Mouse (Mus musculus) lung, embryonic 15.5 days (tissue): ENCODE data around the gene Pcca. TPM values are rescaled to one million over a fixed set of nuclear protein-coding genes. Genes with fewer than 3 reads are reported as not detected.

Source experiments
- ATAC-seq: fragments of 200-750 bp; cut with Nextera tagmentation; 2 replicates; pipeline ENCODE4 v1.8.0; 2017; ENCODE audit warnings: moderate number of reproducible peaks, borderline replicate concordance; ENCODE audit not compliant: low FRiP score, low TSS enrichment; ENCODE audit errors: extremely low read depth
- H3K27ac ChIP-seq: fragments of 300-500 bp; sonication (generic); 2 replicates; pipeline ENCODE4 v1.5.1; 2015; ENCODE audit warnings: moderate library complexity, mild to moderate bottlenecking, inconsistent platforms
- H3K27me3 ChIP-seq: fragments of 300-500 bp; sonication (generic); 2 replicates; pipeline ENCODE4 v1.6.1; 2015; ENCODE audit warnings: inconsistent platforms
- H3K36me3 ChIP-seq: fragments of 300-500 bp; sonication (generic); 2 replicates; pipeline ENCODE4 v1.6.1; 2015; ENCODE audit warnings: inconsistent platforms
- H3K4me1 ChIP-seq: fragments of 300-500 bp; sonication (generic); 2 replicates; pipeline ENCODE4 v1.6.1; 2015; ENCODE audit warnings: inconsistent platforms
- H3K4me2 ChIP-seq: fragments of 300-500 bp; sonication (generic); 2 replicates; pipeline ENCODE4 v1.6.1; 2015; ENCODE audit warnings: inconsistent platforms, mild to moderate bottlenecking, moderate library complexity
- H3K4me3 ChIP-seq: fragments of 300-500 bp; sonication (generic); 2 replicates; pipeline ENCODE4 v1.5.1; 2015; ENCODE audit warnings: mild to moderate bottlenecking, inconsistent platforms
- H3K9ac ChIP-seq: fragments of 300-500 bp; sonication (generic); 2 replicates; pipeline ENCODE4 v1.6.1; 2015; ENCODE audit warnings: inconsistent platforms
- H3K9me3 ChIP-seq: fragments of 300-500 bp; sonication (generic); 2 replicates; pipeline ENCODE4 v1.6.1; 2016; ENCODE audit warnings: inconsistent platforms
- WGBS: fragments of 180-500 bp; shearing (Covaris S2); methylation state at CpG from one replicate; pipeline ENCODE4 v1.1.7; 2015; 5-methylcytosine and 5-hydroxymethylcytosine counted together
- polyA plus RNA-seq: library from polyadenylated mRNA; unstranded; fragments of >200 nt; fragmentation: Nextera tagmentation; extraction: Ambion mirVana; gene quantifications from 2 replicates; pipeline ENCODE4 v1.2.1, GENCODE M21; 2015

Pcca gene
- polyA plus RNA-seq, 1 experiment from 2014 or later, result 19.8 TPM

GRCm38 (mm10) chr14:122823791-122824190, 289.7 kb downstream of the Pcca start:
- no peaks in the 10 kb centered on the region for H3K9me3 ChIP-seq
- H3K9ac ChIP-seq, result no peak overlapping the region
- no peaks in the 10 kb centered on the region for H3K27me3 ChIP-seq
- no peak overlapping the region for H3K4me3 ChIP-seq
- no peak for ATAC-seq
- H3K4me2 ChIP-seq, result no peak overlapping the region
- H3K36me3 ChIP-seq, result no peaks in the 10 kb centered on the region
- no peak overlapping the region for H3K27ac ChIP-seq
- WGBS, result 27% methylated on average over 2 of the region's 2 CpGs
- H3K4me1 ChIP-seq, result no peaks in the 10 kb centered on the region

GRCm38 (mm10) chr14:122825464-122825863, 291.3 kb downstream of the Pcca start:
- Histone ChIP-seq H3K27me3 (no peaks in the 10 kb centered on the region), H3K9me3 (no peaks in the 10 kb centered on the region), H3K4me3 (no peak overlapping the region), H3K4me2 (no peak overlapping the region), H3K27ac (no peak overlapping the region), H3K36me3 (no peaks in the 10 kb centered on the region), H3K9ac (no peak overlapping the region), H3K4me1 (no peaks in the 10 kb centered on the region)
- 56% methylated on average over 2 of the region's 2 CpGs for WGBS
- peak; percentile 59; the same call in 1 of the 2 replicates for ATAC-seq

- Histone ChIP-seq H3K27ac (no peak overlapping the region), H3K36me3 (no peaks in the 10 kb centered on the region), H3K4me1 (no peaks in the 10 kb centered on the region), H3K27me3 (no peaks in the 10 kb centered on the region), H3K9ac (no peak overlapping the region), H3K9me3 (no peaks in the 10 kb centered on the region), H3K4me2 (no peak overlapping the region), H3K4me3 (no peak overlapping the region)
- WGBS, result 63% methylated on average over 1 of the region's 1 CpGs
- no peak for ATAC-seq
Observed at GRCm38 (mm10) chr14:122830433-122830832, 296.3 kb downstream of the Pcca start.

DNA sequence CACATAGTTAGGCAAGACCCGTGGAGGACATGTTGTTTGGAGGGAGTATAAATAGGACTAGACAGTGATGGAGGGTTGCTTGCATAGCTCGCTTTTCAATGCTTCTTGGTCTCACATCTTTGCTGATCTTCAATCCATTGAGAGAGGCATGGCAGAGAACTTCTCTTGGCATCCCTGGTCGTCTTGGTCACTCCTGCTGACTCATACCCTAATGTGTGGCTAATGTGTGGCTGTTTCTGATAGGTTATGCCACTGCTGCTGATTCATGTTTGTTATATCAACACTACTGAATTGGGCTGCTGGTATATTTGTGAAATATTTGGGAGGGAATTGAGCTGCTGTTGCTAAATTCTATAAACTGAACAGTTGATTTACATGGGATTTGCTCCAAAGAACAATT, 299.5 kb downstream of the Pcca start:
- ATAC-seq, result no peak
- no peaks in the 10 kb centered on the region for H3K36me3 ChIP-seq
- no peak overlapping the region for H3K4me3 ChIP-seq
- WGBS, result 79% methylated on average over 3 of the region's 3 CpGs
- H3K4me2 ChIP-seq, result no peak overlapping the region
- no peaks in the 10 kb centered on the region for H3K4me1 ChIP-seq
- H3K9me3 ChIP-seq, result no peaks in the 10 kb centered on the region
- no peaks in the 10 kb centered on the region for H3K27me3 ChIP-seq
- H3K9ac ChIP-seq, result no peak overlapping the region
- H3K27ac ChIP-seq, result no peak overlapping the region

DNA sequence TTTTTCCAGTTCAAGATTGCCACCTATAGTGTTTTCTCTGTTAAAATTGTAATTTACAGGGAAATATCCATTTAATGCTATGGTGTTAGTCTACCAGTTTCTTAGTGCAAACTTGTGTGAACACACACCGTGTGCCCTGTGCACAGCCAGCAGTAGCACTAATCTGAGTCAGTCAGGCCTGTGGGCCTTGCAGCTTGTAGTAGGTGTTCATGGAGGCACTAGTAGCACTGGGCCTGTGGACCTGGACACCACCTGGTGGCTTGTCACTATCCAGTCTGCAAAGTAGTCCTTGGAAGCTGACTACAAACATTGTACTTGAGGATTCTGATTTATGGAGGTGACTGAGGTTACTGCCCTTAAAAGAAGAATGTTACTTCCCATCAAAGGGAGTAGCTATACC, 300.6 kb downstream of the Pcca start:
- ATAC-seq, result no peak
- H3K4me1 ChIP-seq, result no peaks in the 10 kb centered on the region
- no peak overlapping the region for H3K9ac ChIP-seq
- WGBS, result 89% methylated on average over 1 of the region's 1 CpGs
- no peak overlapping the region for H3K4me2 ChIP-seq
- H3K36me3 ChIP-seq, result no peaks in the 10 kb centered on the region
- no peak overlapping the region for H3K27ac ChIP-seq
- H3K27me3 ChIP-seq, result no peaks in the 10 kb centered on the region
- H3K4me3 ChIP-seq, result no peak overlapping the region
- no peaks in the 10 kb centered on the region for H3K9me3 ChIP-seq

DNA sequence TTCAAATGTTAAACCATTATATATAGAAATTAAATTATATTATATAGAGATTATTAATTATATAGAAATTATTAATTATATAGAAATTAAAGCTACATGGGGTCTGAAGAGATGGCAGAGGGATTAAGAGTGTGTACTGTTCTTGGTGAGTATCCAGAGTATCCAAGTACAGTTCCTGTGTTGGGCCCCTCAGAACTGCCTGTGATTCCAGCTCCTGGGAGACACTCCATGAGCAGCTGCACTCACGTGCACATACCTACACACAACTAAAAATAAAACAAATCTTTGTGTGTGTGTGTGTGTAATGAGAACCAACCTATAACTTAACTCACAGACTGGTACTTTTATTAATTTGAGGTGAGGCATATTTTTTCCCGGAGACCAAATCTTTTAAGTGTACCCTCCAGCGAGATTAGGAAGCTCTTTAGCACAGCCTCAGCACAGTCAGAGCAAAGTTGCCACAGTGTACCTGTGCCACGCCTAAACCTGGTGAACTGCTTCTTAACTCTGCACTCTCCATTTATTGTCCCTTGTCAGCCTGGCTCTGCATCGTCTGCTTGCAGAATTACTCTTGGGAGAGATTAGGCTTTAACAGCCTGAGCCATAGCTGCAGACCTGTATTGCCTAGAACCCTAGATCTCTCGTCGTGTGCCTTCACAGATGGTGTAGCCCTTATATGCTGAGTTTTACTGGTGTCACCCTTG, 301.5 kb downstream of the Pcca start:
- Histone ChIP-seq H3K27ac (no peak overlapping the region), H3K9ac (no peak overlapping the region), H3K9me3 (no peaks in the 10 kb centered on the region), H3K4me1 (no peaks in the 10 kb centered on the region), H3K36me3 (no peaks in the 10 kb centered on the region), H3K4me3 (no peak overlapping the region), H3K4me2 (no peak overlapping the region), H3K27me3 (no peaks in the 10 kb centered on the region)
- ATAC-seq, result no peak
- 55% methylated on average over 7 of the region's 7 CpGs for WGBS

- Histone ChIP-seq H3K4me1 (no peaks in the 10 kb centered on the region), H3K9me3 (no peaks in the 10 kb centered on the region), H3K27ac (no peak overlapping the region), H3K4me2 (no peak overlapping the region), H3K4me3 (no peak overlapping the region), H3K9ac (no peak overlapping the region), H3K27me3 (no peaks in the 10 kb centered on the region), H3K36me3 (no peaks in the 10 kb centered on the region)
- ATAC-seq, result no peak
- 54% methylated on average over 4 of the region's 4 CpGs for WGBS
Observed at GRCm38 (mm10) chr14:122836221-122836620, 302.1 kb downstream of the Pcca start.

GRCm38 (mm10) chr14:122837018-122837417, 302.9 kb downstream of the Pcca start:
- Histone ChIP-seq H3K27me3 (no peaks in the 10 kb centered on the region), H3K4me2 (no peak overlapping the region), H3K27ac (no peak overlapping the region), H3K4me3 (no peak overlapping the region), H3K9me3 (no peaks in the 10 kb centered on the region), H3K4me1 (no peaks in the 10 kb centered on the region), H3K36me3 (no peaks in the 10 kb centered on the region), H3K9ac (no peak overlapping the region)
- WGBS, result 55% methylated on average over 2 of the region's 2 CpGs
- no peak for ATAC-seq

- Histone ChIP-seq H3K9ac (no peak overlapping the region), H3K4me2 (no peak overlapping the region), H3K4me3 (no peak overlapping the region), H3K27me3 (no peaks in the 10 kb centered on the region), H3K9me3 (no peaks in the 10 kb centered on the region), H3K27ac (no peak overlapping the region), H3K36me3 (no peaks in the 10 kb centered on the region), H3K4me1 (no peaks in the 10 kb centered on the region)
- 59% methylated on average over 5 of the region's 5 CpGs for WGBS
- ATAC-seq, result no peak
Observed at GRCm38 (mm10) chr14:122852506-122853057, 318.5 kb downstream of the Pcca start.

DNA sequence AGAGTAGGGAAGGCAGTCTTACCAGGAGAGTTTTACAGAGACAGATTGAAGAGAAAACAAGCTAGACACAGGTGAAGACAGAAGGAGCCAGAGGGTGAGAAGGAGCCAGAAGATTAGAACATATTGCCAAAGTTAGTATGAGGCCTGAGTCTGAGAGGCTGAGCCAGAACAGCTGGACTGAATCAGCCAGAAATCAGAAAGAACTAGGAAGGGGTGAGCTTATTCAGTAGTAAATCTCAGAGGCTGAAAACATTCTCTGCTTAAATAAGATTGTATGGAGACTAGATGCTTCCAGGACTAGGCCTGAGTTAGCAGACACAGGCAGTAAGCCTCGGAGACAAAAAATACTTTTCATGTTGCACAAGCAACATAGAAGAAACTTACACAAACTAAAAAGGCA, 325.7 kb downstream of the Pcca start:
- H3K36me3 ChIP-seq, result no peaks in the 10 kb centered on the region
- H3K9me3 ChIP-seq, result no peaks in the 10 kb centered on the region
- ATAC-seq, result no peak
- H3K27me3 ChIP-seq, result no peaks in the 10 kb centered on the region
- H3K4me2 ChIP-seq, result no peak overlapping the region
- no peak overlapping the region for H3K27ac ChIP-seq
- WGBS, result 50% methylated on average over 1 of the region's 1 CpGs
- no peaks in the 10 kb centered on the region for H3K4me1 ChIP-seq
- H3K4me3 ChIP-seq, result no peak overlapping the region
- no peak overlapping the region for H3K9ac ChIP-seq

DNA sequence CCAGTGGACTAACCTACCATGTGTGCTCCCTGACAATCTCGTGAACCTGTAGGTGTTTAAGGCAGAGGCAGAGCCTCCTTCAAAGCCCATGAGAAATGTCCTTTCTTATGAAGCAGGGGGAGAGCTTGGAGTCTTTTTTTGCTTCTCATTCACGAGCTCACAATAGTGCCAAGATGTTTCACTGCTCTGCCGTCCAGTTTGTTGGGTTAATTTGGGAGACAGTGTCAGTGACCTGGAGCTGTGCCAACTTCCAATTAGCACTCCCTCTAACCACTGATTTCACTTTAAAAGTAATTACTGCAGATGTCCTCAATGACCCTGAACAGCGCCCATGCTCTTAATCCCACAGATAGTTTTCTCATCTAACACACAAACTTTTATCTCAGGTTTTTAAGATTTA, 328.5 kb downstream of the Pcca start:
- 48% methylated on average over 4 of the region's 4 CpGs for WGBS

GRCm38 (mm10) chr14:122865462-122866129, 331.5 kb downstream of the Pcca start:
- Histone ChIP-seq H3K4me3 (no peak overlapping the region), H3K9ac (no peak overlapping the region), H3K27ac (no peak overlapping the region), H3K4me1 (0 out of 2 replicates have a peak, but pooled peaks cover 7% of the 10 kb centered on the region), H3K9me3 (no peaks in the 10 kb centered on the region), H3K36me3 (no peaks in the 10 kb centered on the region), H3K4me2 (no peak overlapping the region), H3K27me3 (no peaks in the 10 kb centered on the region)
- 56% methylated on average over 4 of the region's 4 CpGs for WGBS
- ATAC-seq, result no peak

More for the DNA sequence above, 328.5 kb downstream of the Pcca start:
- ATAC-seq, result no peak
- H3K4me1 ChIP-seq, result 0 out of 2 replicates have a peak, but pooled peaks cover 3% of the 10 kb centered on the region
- no peaks in the 10 kb centered on the region for H3K9me3 ChIP-seq
- H3K27me3 ChIP-seq, result no peaks in the 10 kb centered on the region
- H3K27ac ChIP-seq, result no peak overlapping the region
- no peaks in the 10 kb centered on the region for H3K36me3 ChIP-seq
- no peak overlapping the region for H3K9ac ChIP-seq
- H3K4me3 ChIP-seq, result no peak overlapping the region
- H3K4me2 ChIP-seq, result no peak overlapping the region
